Mouse (Mus musculus) lung, postnatal 0 days (tissue): ENCODE measurements around the gene Gm26938. TPM values are rescaled to one million over a fixed set of nuclear protein-coding genes. Genes with fewer than 3 reads are reported as not detected.
A peak's percentile ranks its signal among the peaks of the same experiment; 100 is the strongest.

ENCODE experiments used
- ATAC-seq: fragments of 200-750 bp; cut with Nextera tagmentation; 2 replicates; pipeline ENCODE4 v1.8.0; 2017; ENCODE audit warnings: moderate library complexity
- DNase-seq: peaks from one replicate; pipeline ENCODE4 v3.0.0-alpha.2; 2016; ENCODE audit warnings: low spot score
- H3K27ac ChIP-seq: fragments of 300-500 bp; sonication (generic); 2 replicates; pipeline ENCODE4 v1.5.1; 2014; ENCODE audit warnings: antibody characterized with exemption, mild to moderate bottlenecking, low read length, mixed read lengths
- H3K27me3 ChIP-seq: fragments of 300-500 bp; sonication (generic); replicated peaks from 2 replicates; pipeline ENCODE4 v1.6.1; 2014; ENCODE audit warnings: low read length, mixed read lengths; ENCODE audit not compliant: insufficient read depth
- H3K36me3 ChIP-seq: fragments of 300-500 bp; sonication (generic); 2 replicates; pipeline ENCODE4 v1.6.1; 2014; ENCODE audit warnings: low read length, mixed read lengths; ENCODE audit not compliant: insufficient read depth
- H3K4me1 ChIP-seq: fragments of 300-500 bp; sonication (generic); 2 replicates; pipeline ENCODE4 v1.6.1; 2014; ENCODE audit warnings: antibody characterized with exemption, low read depth, low read length, mixed read lengths; ENCODE audit not compliant: insufficient read depth
- H3K4me2 ChIP-seq: fragments of 300-500 bp; sonication (generic); replicated peaks from 2 replicates; pipeline ENCODE4 v1.6.1; 2014; ENCODE audit warnings: low read depth, mild to moderate bottlenecking, low read length, moderate library complexity, mixed read lengths
- H3K4me3 ChIP-seq: fragments of 300-500 bp; sonication (generic); 2 replicates; pipeline ENCODE4 v1.5.1; 2014; ENCODE audit warnings: low read depth, low read length
- H3K9ac ChIP-seq: fragments of 300-500 bp; sonication (generic); replicated peaks from 2 replicates; pipeline ENCODE4 v1.6.1; 2014; ENCODE audit warnings: low read depth, mild to moderate bottlenecking
- H3K9me3 ChIP-seq: fragments of 300-500 bp; sonication (generic); 2 replicates; pipeline ENCODE4 v1.6.1; 2016; ENCODE audit warnings: low read length, mixed read lengths
- CTCF ChIP-seq: IDR thresholded peaks from 2 replicates; pipeline ENCODE4 v1.5.1; 2016; ENCODE audit warnings: antibody characterized with exemption, mild to moderate bottlenecking
- EP300 ChIP-seq: IDR thresholded peaks from 2 replicates; pipeline ENCODE4 v1.6.1; 2016; ENCODE audit warnings: antibody characterized with exemption, mild to moderate bottlenecking, control low read depth
- WGBS: fragments of 180-500 bp; shearing (Covaris S2); extraction: QIAGEN DNeasy Blood & Tissue Kit; methylation state at CpG from one replicate; pipeline ENCODE4 v1.1.7; 2014; 5-methylcytosine and 5-hydroxymethylcytosine counted together
- polyA plus RNA-seq: library from polyadenylated mRNA; unstranded; fragments of >200 nt; fragmentation: Nextera tagmentation; extraction: Ambion mirVana; gene quantifications from 2 replicates; pipeline ENCODE4 v1.2.1, GENCODE M21; 2015

Gm26938 gene
- polyA plus RNA-seq, 1 experiment from 2014 or later, result not detected

DNA sequence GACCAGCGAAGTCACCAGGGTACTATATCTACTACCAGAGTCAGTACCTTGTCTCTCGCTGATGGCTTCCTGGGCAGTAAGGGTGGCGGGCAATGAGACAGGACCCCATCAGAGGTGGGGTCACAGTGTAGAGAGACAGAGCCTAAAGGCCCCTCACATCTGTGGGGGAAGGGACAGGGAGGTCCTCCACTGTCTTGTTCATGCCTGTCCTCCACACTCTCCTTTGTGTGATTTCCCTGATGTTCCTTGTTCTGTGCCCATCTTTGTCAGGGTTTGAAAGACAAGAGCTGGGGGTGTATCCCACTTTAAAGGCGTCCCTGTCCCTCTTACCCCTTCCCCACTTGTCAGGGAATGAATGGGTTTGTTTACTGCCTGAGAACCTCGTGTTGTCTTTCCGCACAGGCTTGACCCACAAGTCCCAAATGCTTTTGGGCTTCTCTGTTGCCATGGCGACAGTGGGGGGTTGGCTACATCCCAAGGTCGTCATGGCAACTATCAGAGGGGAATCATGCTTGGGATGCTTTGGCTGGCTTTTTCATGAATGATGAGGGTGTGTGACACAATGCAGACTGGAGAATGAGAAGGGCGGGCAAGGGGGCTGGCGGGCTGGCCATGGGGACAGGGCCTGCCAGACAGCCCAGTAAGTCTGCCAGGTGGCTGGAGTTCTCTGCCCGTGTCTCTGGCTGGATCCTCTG is 28.6 kb downstream of the Gm26938 start:
- Histone ChIP-seq H3K9ac (0 out of 2 replicates have a peak overlapping the region, but pooled peaks have one; percentile 19), H3K4me2 (peak overlapping the region; percentile 56), H3K4me3 (peak overlapping the region; percentile 15; the same call in 1 of the 2 replicates), H3K9me3 (no peaks in the 10 kb centered on the region), H3K36me3 (peaks cover 22% of the 10 kb centered on the region; the same call in 1 of the 2 replicates), H3K27me3 (no peaks in the 10 kb centered on the region), H3K4me1 (peaks cover 44% of the 10 kb centered on the region), H3K27ac (peak overlapping the region; percentile 94)
- DNase-seq, result peak; percentile 93
- peak; percentile 77 for ATAC-seq
- WGBS, result 18% methylated on average over 10 of the region's 11 CpGs
- TF ChIP-seq EP300, result peak; percentile 88
- no peak for TF ChIP-seq CTCF

DNA sequence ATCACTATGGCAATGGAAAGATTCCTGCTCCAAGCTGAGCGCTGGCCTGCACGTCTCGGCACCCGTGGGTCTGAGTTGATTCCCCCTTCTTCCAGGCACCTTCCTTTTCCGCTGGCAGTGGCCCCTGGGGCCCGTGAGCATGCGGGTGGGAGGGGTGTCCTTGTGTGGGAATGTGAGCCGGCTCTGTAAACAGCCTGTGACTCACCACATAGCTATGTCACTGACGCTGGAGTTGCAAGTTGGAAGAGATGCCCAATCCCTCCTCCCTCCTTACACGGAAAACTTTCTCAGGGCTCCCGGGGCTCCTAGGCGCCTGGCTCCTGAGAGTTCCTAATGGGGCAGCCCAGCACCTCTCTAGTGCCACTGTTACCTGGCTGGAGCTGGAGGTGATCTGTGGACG is 29.3 kb downstream of the Gm26938 start:
- TF ChIP-seq CTCF (no peak), EP300 (peak; percentile 95)
- DNase-seq, result peak; percentile 99

DNA sequence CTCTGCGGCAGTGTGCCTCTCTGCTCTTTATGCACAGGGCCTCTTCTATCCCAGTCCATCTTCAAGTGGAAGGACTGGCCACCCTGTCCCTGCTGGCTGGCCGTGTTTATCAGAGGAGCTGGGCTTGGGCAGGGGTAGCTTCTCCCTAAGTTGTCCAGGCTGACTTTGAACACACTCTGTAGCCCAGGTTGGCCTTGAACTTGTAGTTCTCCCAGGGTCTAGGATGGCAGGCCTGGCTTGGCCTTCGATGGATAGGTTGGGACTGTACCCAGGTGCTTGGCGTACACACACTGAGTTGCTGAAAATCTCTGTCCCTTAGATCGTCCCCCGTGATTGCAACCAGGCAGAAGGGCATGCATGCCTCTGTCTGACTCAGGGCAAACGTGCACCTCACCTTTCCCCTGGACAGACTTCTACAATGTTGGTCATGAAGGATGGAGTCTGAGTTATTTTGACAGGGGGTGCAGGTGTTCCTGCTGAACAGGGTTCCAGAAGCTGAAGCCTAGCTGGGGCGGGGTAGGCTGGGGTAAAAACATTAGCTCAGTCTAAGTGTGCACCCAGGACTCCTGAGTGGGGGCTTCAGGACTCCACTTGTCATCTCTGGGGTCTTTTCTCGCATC is 30.1 kb downstream of the Gm26938 start:
- no peaks in the 10 kb centered on the region for H3K27me3 ChIP-seq
- no peak overlapping the region for H3K4me3 ChIP-seq
- H3K27ac ChIP-seq, result peak overlapping the region; percentile 94
- no peak overlapping the region for H3K9ac ChIP-seq
- ATAC-seq (no peak), DNase-seq (no peak)
- H3K4me2 ChIP-seq, result peak overlapping the region; percentile 56
- peaks cover 48% of the 10 kb centered on the region for H3K4me1 ChIP-seq
- 55% methylated on average over 9 of the region's 9 CpGs for WGBS
- TF ChIP-seq EP300 (no peak), CTCF (no peak)
- H3K36me3 ChIP-seq, result peaks cover 21% of the 10 kb centered on the region; the same call in 1 of the 2 replicates
- H3K9me3 ChIP-seq, result no peaks in the 10 kb centered on the region

More for the DNA sequence above, 29.3 kb downstream of the Gm26938 start:
- WGBS, result 8% methylated on average over 13 of the region's 13 CpGs
- peak overlapping the region; percentile 56 for H3K4me2 ChIP-seq
- no peaks in the 10 kb centered on the region for H3K9me3 ChIP-seq
- peak overlapping the region; percentile 94 for H3K27ac ChIP-seq
- H3K4me1 ChIP-seq, result peaks cover 48% of the 10 kb centered on the region
- peak; percentile 84 for ATAC-seq
- H3K36me3 ChIP-seq, result peaks cover 22% of the 10 kb centered on the region; the same call in 1 of the 2 replicates
- H3K9ac ChIP-seq, result 0 out of 2 replicates have a peak overlapping the region, but pooled peaks have one; percentile 19
- peak overlapping the region; percentile 15; the same call in 1 of the 2 replicates for H3K4me3 ChIP-seq
- no peaks in the 10 kb centered on the region for H3K27me3 ChIP-seq

DNA sequence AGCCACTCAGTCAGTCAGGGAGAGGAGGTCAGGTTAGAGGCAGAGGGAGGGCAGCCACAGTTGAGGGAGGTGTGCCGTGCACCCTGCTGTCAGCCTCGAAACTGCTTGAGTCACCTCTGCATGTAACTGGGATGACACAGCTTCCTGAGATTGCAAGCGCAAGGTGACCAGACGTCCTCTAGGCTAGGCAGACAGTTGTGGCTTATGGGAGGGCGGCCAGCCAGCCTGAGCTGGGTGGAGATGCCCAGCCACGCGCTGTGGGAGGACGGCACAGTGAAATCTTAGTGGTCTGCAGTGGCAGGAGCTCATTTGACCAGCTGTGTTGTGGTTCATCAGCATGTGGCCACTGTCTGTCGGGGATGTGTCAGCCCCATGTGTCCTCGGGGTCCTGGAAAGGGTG is 31.3 kb downstream of the Gm26938 start:
- no peak overlapping the region for H3K9ac ChIP-seq

DNA sequence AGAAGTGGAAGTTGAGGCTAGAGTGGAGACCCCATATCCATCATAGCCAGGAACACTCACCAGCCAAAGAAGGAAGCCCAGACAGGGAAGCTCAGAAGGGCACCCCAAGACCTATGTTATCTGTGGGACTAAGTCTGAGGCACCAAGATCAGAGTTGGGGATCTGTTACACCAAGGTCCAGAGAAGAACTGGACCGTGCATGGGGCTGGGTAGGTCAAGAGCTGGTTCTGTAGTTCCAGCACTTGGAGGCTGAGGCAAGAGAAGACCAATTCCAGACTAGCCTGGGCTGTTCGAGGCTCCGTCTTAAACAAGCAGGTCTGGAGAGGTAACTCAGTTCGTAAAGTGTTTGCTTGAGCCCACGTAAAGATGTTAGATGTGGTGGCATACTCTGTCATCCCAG is 32.1 kb downstream of the Gm26938 start:
- peaks cover 48% of the 10 kb centered on the region for H3K4me1 ChIP-seq
- 67% methylated on average over 5 of the region's 5 CpGs for WGBS
- H3K4me3 ChIP-seq, result peak overlapping the region; percentile 94; the same call in 1 of the 2 replicates
- H3K9me3 ChIP-seq, result no peaks in the 10 kb centered on the region
- ATAC-seq (no peak), DNase-seq (no peak)
- peak overlapping the region; percentile 86 for H3K4me2 ChIP-seq
- H3K36me3 ChIP-seq, result 0 out of 2 replicates have a peak, but pooled peaks cover 2% of the 10 kb centered on the region
- no peaks in the 10 kb centered on the region for H3K27me3 ChIP-seq
- H3K9ac ChIP-seq, result no peak overlapping the region
- H3K27ac ChIP-seq, result peak overlapping the region; percentile 98
- TF ChIP-seq EP300 (no peak), CTCF (no peak)

More for the DNA sequence above, 31.3 kb downstream of the Gm26938 start:
- Histone ChIP-seq H3K4me3 (no peak overlapping the region), H3K27me3 (no peaks in the 10 kb centered on the region), H3K36me3 (peaks cover 10% of the 10 kb centered on the region; the same call in 1 of the 2 replicates), H3K9me3 (no peaks in the 10 kb centered on the region), H3K4me2 (peak overlapping the region; percentile 56; the same call in 1 of the 2 replicates), H3K4me1 (peaks cover 48% of the 10 kb centered on the region), H3K27ac (no peak overlapping the region)
- no peak for TF ChIP-seq EP300
- no peak for TF ChIP-seq CTCF
- no peak for DNase-seq
- WGBS, result 38% methylated on average over 10 of the region's 10 CpGs
- no peak for ATAC-seq
